Mouse (Mus musculus) CH12.LX (cell line): Measurements from ENCODE around the gene Sipa1. TPM values are rescaled to one million over a fixed set of nuclear protein-coding genes. Genes with fewer than 3 reads are reported as not detected.

Experiments used
- DNase-seq: peaks from one replicate; pipeline ENCODE4 v3.0.0-alpha.2; 2013; ENCODE audit errors: extremely low read depth
- H3K27ac ChIP-seq: 2 replicates; pipeline ENCODE4 v1.5.1; 2012; ENCODE audit warnings: low read depth, mild to moderate bottlenecking, control low read depth, moderate library complexity; ENCODE audit not compliant: insufficient read depth
- H3K27me3 ChIP-seq: replicated peaks from 2 replicates; pipeline ENCODE3; 2012; ENCODE audit warnings: inconsistent platforms
- H3K36me3 ChIP-seq, 2 experiments: replicated peaks in 1 of 2; 2 replicates each; pipeline versions ENCODE3 to v1.6.1; 2012; ENCODE audit warnings: inconsistent platforms in 1 of 2, low read length in 1 of 2, mild to moderate bottlenecking in 1 of 2, mixed read lengths in 1 of 2, moderate library complexity in 1 of 2; ENCODE audit not compliant: control insufficient read depth in 1 of 2, insufficient read depth in 1 of 2
- H3K4me1 ChIP-seq, 2 experiments: 2 replicates each; pipeline ENCODE4 v1.6.1; 2012; ENCODE audit warnings: inconsistent platforms in 1 of 2, moderate library complexity in 1 of 2; ENCODE audit not compliant: insufficient read depth in 2 of 2, control insufficient read depth in 1 of 2
- H3K4me2 ChIP-seq: 2 replicates; pipeline ENCODE4 v1.6.1; 2012; ENCODE audit warnings: low read depth, mild to moderate bottlenecking, control low read depth; ENCODE audit not compliant: poor library complexity, insufficient read depth, severe bottlenecking
- H3K4me3 ChIP-seq, 3 experiments: fragments of 150-350 bp in 1 of 3; sonication (generic) in 1 of 3; replicated peaks in 1 of 3; 2 replicates each; pipeline versions ENCODE3 to v1.5.1; 2011 to 2012; ENCODE audit warnings: low read depth in 2 of 3, low read length in 2 of 3, mild to moderate bottlenecking in 2 of 3, moderate library complexity in 2 of 3, control low read depth in 1 of 3, improper control_type of control experiment in 1 of 3, inconsistent platforms in 1 of 3, mixed read lengths in 1 of 3; ENCODE audit not compliant: poor library complexity in 1 of 3
- H3K79me2 ChIP-seq: replicated peaks from 2 replicates; pipeline ENCODE4 v1.6.1; 2012; ENCODE audit warnings: mild to moderate bottlenecking, moderate library complexity; ENCODE audit not compliant: control insufficient read depth, poor library complexity, insufficient read depth, severe bottlenecking; ENCODE audit errors: extremely low read depth
- H3K9ac ChIP-seq: 2 replicates; pipeline ENCODE4 v1.6.1; 2012; ENCODE audit warnings: low read depth, mild to moderate bottlenecking, control low read depth, moderate library complexity; ENCODE audit not compliant: insufficient read depth
- H3K9me3 ChIP-seq: replicated peaks from 2 replicates; pipeline ENCODE3; 2012; ENCODE audit warnings: low read length, inconsistent platforms, mixed read lengths
- BHLHE40 ChIP-seq: IDR thresholded peaks from 2 replicates; pipeline ENCODE4 v1.6.1; 2011; ENCODE audit warnings: mild to moderate bottlenecking, low read depth, low read length, improper control_type of control experiment
- KAT2A ChIP-seq: IDR thresholded peaks from 2 replicates; pipeline ENCODE4 v1.6.1; 2012; ENCODE audit warnings: low read length, improper control_type of control experiment, inconsistent platforms; ENCODE audit not compliant: insufficient replicate concordance
- MAZ ChIP-seq: IDR thresholded peaks from 2 replicates; pipeline ENCODE4 v1.6.1; 2012; ENCODE audit warnings: low read depth, mild to moderate bottlenecking, inconsistent platforms, low read length, improper control_type of control experiment, moderate library complexity
- PAX5 ChIP-seq: IDR thresholded peaks from 2 replicates; pipeline ENCODE4 v1.6.1; 2012; ENCODE audit warnings: low read length, inconsistent platforms, mixed read lengths
- dilution Hi-C: fragments of 300-500 bp; cut with MboI; formaldehyde crosslinking; loops from 2 replicates; pipeline ENCODE4 v1.14.3; 2020; ENCODE audit warnings: low sequenced_read_pairs; ENCODE audit not compliant: extremely low pct_unique_long_range_greater_than_20kb, extremely low pct_ligation_motif_present
- in situ Hi-C: fragments of 300-500 bp; cut with MboI; formaldehyde crosslinking; loops from 3 replicates; pipeline ENCODE4 v1.14.3; 2019; ENCODE audit warnings: low sequenced_read_pairs, low pct_ligation_motif_present, low pct_unique_long_range_greater_than_20kb, mixed read lengths
- polyA plus RNA-seq: library from polyadenylated mRNA; unstranded; fragments of >175 nt; gene quantifications from 2 replicates; pipeline ENCODE4 v1.2.1, GENCODE M21; 2012; ENCODE audit warnings: low read depth; ENCODE audit not compliant: insufficient read length
- total RNA-seq, 2 experiments: library from RNA; depleted of rRNA; stranded (reverse); fragments of 300-350 nt in 1 of 2; fragments of >200 nt in 1 of 2; gene quantifications; 2 replicates each; pipeline ENCODE4 v1.2.3; 2012 to 2014

Sipa1 gene
- total and polyA plus RNA-seq, 3 experiments: 17.6 to 54.6 (median 51.1) TPM

DNA sequence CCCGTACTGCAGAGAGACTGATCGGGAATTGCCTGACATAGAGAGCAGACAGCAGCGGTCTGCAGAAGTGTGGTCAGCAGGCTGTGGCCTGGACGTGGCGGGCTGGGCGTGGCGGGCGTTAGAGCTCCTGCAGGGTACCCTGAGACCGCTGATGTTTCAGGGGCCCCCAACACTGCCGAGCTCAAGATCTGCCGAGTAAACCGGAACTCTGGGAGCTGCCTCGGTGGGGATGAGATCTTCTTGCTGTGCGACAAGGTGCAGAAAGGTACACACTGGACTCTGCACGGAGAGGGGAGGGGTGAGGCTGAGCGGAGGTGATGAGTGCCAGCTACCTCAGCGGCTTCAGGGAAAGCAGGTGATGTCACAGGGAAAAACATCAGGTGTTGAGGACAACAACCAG lies 22.5 kb downstream of the Sipa1 start:
- Histone ChIP-seq H3K36me3 (peaks cover 68 to 76% of the 10 kb centered on the region in 2 experiments), H3K79me2 (peaks cover 14% of the 10 kb centered on the region), H3K27ac (no peak overlapping the region), H3K4me3 (no peak overlapping the region), H3K4me2 (no peak overlapping the region), H3K27me3 (no peaks in the 10 kb centered on the region), H3K4me1 (peaks cover 6 to 26% of the 10 kb centered on the region in 2 experiments), H3K9ac (no peak overlapping the region), H3K9me3 (no peaks in the 10 kb centered on the region)
- DNase-seq: no peak
- no peak for TF ChIP-seq BHLHE40
- TF ChIP-seq KAT2A: no peak
- in situ Hi-C loops (no loop called here), dilution Hi-C loops (no loop called here)

DNA sequence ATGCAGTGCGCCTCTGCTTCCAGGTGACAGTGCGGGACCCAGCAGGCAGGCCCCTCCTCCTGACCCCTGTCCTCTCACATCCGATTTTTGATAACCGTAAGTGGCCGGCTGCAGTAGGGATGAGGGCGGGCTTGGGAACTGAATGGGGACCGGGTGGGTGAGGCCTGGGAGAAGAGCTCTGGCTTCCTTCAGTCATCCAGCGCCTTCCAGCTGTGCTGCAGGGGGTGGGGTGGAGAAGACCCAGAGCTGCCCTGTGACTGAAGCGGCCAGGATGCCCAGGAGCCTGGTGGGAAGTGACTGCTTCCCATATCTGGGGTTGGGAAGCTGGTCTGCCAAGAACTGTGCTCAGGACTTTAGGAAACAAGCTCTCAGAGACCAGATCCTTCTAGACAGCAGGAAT lies 23.2 kb downstream of the Sipa1 start:
- H3K36me3 ChIP-seq: peaks cover 63 to 69% of the 10 kb centered on the region in 2 experiments
- no peak overlapping the region for H3K4me2 ChIP-seq
- no peak overlapping the region for H3K27ac ChIP-seq
- H3K4me3 ChIP-seq: no peak overlapping the region
- DNase-seq: no peak
- H3K9ac ChIP-seq: no peak overlapping the region
- TF ChIP-seq MAZ: no peak
- TF ChIP-seq PAX5: no peak
- H3K27me3 ChIP-seq: no peaks in the 10 kb centered on the region
- peaks cover 14% of the 10 kb centered on the region for H3K79me2 ChIP-seq
- in situ Hi-C loops: no loop called here
- peaks cover 6 to 26% of the 10 kb centered on the region in 2 experiments for H3K4me1 ChIP-seq
- dilution Hi-C loops: no loop called here
- no peaks in the 10 kb centered on the region for H3K9me3 ChIP-seq

DNA sequence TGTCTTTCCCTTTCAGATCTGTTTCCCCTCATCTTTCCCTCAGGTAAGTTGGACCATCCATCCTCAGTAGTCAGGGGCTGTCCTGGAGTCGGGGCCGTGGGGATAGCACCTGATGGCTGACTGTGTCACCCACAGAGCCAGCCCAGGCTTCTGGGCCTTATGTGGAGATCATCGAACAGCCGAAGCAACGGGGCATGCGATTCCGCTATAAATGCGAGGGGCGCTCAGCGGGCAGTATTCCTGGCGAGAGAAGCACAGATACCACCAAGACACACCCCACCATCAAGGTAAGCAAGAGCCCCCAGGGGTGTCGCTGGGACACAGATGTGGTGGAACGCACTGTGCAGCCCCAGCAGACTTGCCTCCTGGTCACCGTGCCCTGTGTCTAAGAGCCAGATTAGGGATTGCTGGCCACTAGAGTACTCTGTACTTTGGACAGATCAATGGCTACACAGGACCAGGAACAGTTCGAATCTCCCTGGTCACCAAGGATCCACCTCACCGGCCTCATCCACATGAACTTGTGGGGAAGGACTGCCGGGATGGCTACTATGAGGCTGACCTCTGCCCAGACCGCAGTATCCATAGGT lies 25.0 kb downstream of the Sipa1 start:
- peak overlapping the region; percentile 73 to 85 (median 82) for H3K4me3 ChIP-seq
- H3K4me2 ChIP-seq: peak overlapping the region; percentile 64
- peaks cover 14% of the 10 kb centered on the region for H3K79me2 ChIP-seq
- no peaks in the 10 kb centered on the region for H3K27me3 ChIP-seq
- dilution Hi-C loops: no loop called here
- H3K9me3 ChIP-seq: no peaks in the 10 kb centered on the region
- H3K4me1 ChIP-seq: peaks cover 6 to 26% of the 10 kb centered on the region in 2 experiments
- H3K36me3 ChIP-seq: peaks cover 46 to 52% of the 10 kb centered on the region in 2 experiments
- H3K27ac ChIP-seq: no peak overlapping the region
- H3K9ac ChIP-seq: peak overlapping the region; percentile 79
- no peak for TF ChIP-seq KAT2A
- TF ChIP-seq BHLHE40: no peak
- in situ Hi-C loops: no loop called here
- no peak for DNase-seq
